Mouse (Mus musculus) midbrain, embryonic 14.5 days (tissue): ENCODE data around the gene Zfp382. TPM values are rescaled to one million over a fixed set of nuclear protein-coding genes. Genes with fewer than 3 reads are reported as not detected.
"Not testable (repeated sequence)": the region's sequence is repeated elsewhere in the genome, so short reads cannot be mapped to it uniquely, and the experiment has no call there.

ENCODE experiments used
- ATAC-seq: fragments of 200-750 bp; cut with Nextera tagmentation; 2 replicates; pipeline ENCODE4 v1.8.0; 2017; ENCODE audit warnings: moderate number of reproducible peaks, moderate library complexity; ENCODE audit not compliant: low FRiP score, low TSS enrichment
- DNase-seq: peaks from one replicate; pipeline ENCODE4 v3.0.0-alpha.2; 2015
- H3K27ac ChIP-seq: fragments of 300-500 bp; sonication (generic); replicated peaks from 2 replicates; pipeline ENCODE4 v1.5.1; 2014; ENCODE audit warnings: mild to moderate bottlenecking, low read depth, low read length, moderate library complexity
- H3K27me3 ChIP-seq: fragments of 300-500 bp; sonication (generic); 2 replicates; pipeline ENCODE4 v1.6.1; 2014; ENCODE audit warnings: low read length, control low read depth, mixed read lengths; ENCODE audit not compliant: control insufficient read depth, insufficient read depth
- H3K36me3 ChIP-seq: fragments of 300-500 bp; sonication (generic); 2 replicates; pipeline ENCODE4 v1.6.1; 2014; ENCODE audit warnings: low read length, control low read depth; ENCODE audit not compliant: control insufficient read depth, insufficient read depth
- H3K4me1 ChIP-seq: fragments of 300-500 bp; sonication (generic); 2 replicates; pipeline ENCODE4 v1.6.1; 2014; ENCODE audit warnings: mild to moderate bottlenecking, antibody characterized with exemption, low read length, control low read depth; ENCODE audit not compliant: control insufficient read depth, insufficient read depth
- H3K4me2 ChIP-seq: fragments of 300-500 bp; sonication (generic); 2 replicates; pipeline ENCODE4 v1.6.1; 2014; ENCODE audit warnings: mild to moderate bottlenecking, low read length, moderate library complexity
- H3K4me3 ChIP-seq: fragments of 300-500 bp; sonication (generic); replicated peaks from 2 replicates; pipeline ENCODE4 v1.5.1; 2014; ENCODE audit warnings: low read depth, low read length
- H3K9ac ChIP-seq: fragments of 300-500 bp; sonication (generic); replicated peaks from 2 replicates; pipeline ENCODE4 v1.6.1; 2014; ENCODE audit warnings: mild to moderate bottlenecking, low read length, moderate library complexity
- H3K9me3 ChIP-seq: fragments of 300-500 bp; sonication (generic); 2 replicates; pipeline ENCODE4 v1.6.1; 2016; ENCODE audit warnings: low read length, control low read depth, mixed read lengths; ENCODE audit not compliant: control insufficient read depth
- WGBS: fragments of 180-500 bp; shearing (Covaris S2); extraction: QIAGEN DNeasy Blood & Tissue Kit; methylation state at CpG from one replicate; pipeline ENCODE4 v1.1.7; 2014; 5-methylcytosine and 5-hydroxymethylcytosine counted together
- polyA plus RNA-seq: library from polyadenylated mRNA; unstranded; fragments of >200 nt; fragmentation: Nextera tagmentation; extraction: Ambion mirVana; gene quantifications from 2 replicates; pipeline ENCODE4 v1.2.1, GENCODE M21; 2014

Zfp382 gene
- polyA plus RNA-seq, 1 experiment from 2014 or later = 10.7 TPM

DNA sequence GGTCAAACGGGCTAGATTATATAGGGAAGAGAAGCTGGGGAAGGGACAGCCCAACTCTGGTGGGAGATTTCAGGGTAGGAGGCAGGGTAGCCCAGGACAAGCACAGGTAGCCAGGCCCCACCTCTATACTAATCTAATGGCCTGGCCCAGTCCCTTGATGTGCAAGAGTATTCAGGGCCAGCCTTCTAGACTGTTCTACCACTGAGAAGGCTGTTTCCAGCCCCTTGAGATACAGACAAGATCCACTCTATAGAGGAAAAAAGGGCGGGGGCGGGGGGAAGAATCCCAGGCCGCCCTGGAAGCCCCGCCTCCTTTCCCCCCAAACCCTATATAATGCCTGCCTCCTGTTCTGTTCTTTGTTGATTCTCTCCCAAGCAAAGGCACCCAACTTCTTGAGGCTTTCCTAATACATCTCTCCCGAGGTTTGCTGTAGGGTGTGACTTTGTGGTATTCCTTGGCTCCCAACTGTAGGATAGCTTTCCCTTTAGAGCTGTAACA, 27.8 kb upstream of the Zfp382 start:
- DNase-seq (no peak), ATAC-seq (no peak)
- no peaks in the 10 kb centered on the region; the same call in 1 of the 2 replicates for H3K36me3 ChIP-seq
- H3K4me1 ChIP-seq = peaks cover 17% of the 10 kb centered on the region
- no peak overlapping the region for H3K9ac ChIP-seq
- peak overlapping the region; percentile 99; the same call in 1 of the 2 replicates for H3K27ac ChIP-seq
- H3K9me3 ChIP-seq = no peaks in the 10 kb centered on the region
- 76% methylated on average over 6 of the region's 6 CpGs for WGBS
- peak overlapping the region; percentile 67 for H3K4me3 ChIP-seq
- no peaks in the 10 kb centered on the region for H3K27me3 ChIP-seq
- peak overlapping the region; percentile 71 for H3K4me2 ChIP-seq

DNA sequence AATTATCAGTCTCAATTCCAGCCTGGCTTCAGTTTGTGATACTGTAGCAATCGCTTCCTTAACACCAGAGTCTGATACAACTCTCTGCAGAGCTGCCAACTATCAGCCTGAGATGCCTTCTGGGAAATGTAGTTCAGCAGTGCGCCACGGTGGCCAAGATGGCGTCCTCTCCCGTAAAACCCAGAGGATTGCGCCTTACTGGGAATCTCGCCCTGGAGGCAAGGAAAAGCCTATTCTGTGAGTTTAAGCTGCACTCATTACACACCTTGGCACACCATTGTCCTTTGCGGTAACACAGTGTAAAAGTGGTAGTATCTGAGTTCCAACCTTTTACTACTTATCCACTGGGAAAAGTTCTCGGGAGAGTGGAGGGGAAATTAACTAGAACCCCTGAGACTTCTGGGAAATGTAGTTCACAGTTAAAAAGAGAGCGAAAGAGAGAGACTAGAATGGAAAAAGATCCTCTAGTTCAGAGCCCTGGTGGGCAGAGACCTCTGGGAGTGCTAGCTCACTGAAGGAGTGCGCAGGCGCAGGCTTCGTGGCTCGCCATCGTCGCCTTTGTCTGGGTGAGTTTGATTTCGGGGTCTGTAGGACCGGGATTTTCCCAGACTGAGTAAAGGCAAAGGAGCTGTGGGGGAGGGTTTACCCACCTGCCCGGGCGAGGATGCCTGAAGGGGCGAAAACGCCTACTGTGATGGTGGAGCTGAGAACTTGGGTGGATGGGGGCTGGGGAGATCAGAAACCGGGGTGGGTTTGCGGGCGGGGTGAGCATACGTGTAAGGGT, 26.9 kb upstream of the Zfp382 start, which contains the start of gene Zfp260:
TSS of gene Zfp260 (plus strand) at position 132 of the 784 bp plus-strand sequence.
- Histone ChIP-seq H3K36me3 (peaks cover 2% of the 10 kb centered on the region), H3K9me3 (no peaks in the 10 kb centered on the region), H3K27ac (peak within 1 kb of the TSS; percentile 99), H3K9ac (peak within 1 kb of the TSS; percentile 88), H3K4me1 (peaks cover 11% of the 10 kb centered on the region), H3K4me2 (peak within 1 kb of the TSS; percentile 71), H3K27me3 (no peaks in the 10 kb centered on the region), H3K4me3 (peak within 1 kb of the TSS; percentile 67)
- ATAC-seq = peak; percentile 84
- peak; percentile 98 for DNase-seq
- WGBS = under 1% methylated on average over 26 of the region's 26 CpGs

- H3K9ac ChIP-seq = peak overlapping the region; percentile 88
- H3K4me1 ChIP-seq = peaks cover 11% of the 10 kb centered on the region
- peaks cover 9% of the 10 kb centered on the region for H3K36me3 ChIP-seq
- WGBS = 5% methylated on average over 5 of the region's 5 CpGs
- H3K9me3 ChIP-seq = no peaks in the 10 kb centered on the region
- no peaks in the 10 kb centered on the region for H3K27me3 ChIP-seq
- peak; percentile 47 for DNase-seq
- peak overlapping the region; percentile 99; the same call in 1 of the 2 replicates for H3K27ac ChIP-seq
- peak overlapping the region; percentile 71 for H3K4me2 ChIP-seq
- ATAC-seq = no peak
- peak overlapping the region; percentile 67 for H3K4me3 ChIP-seq
Observed at GRCm38 (mm10) chr7:30095551-30096125, 26.1 kb upstream of the Zfp382 start.

DNA sequence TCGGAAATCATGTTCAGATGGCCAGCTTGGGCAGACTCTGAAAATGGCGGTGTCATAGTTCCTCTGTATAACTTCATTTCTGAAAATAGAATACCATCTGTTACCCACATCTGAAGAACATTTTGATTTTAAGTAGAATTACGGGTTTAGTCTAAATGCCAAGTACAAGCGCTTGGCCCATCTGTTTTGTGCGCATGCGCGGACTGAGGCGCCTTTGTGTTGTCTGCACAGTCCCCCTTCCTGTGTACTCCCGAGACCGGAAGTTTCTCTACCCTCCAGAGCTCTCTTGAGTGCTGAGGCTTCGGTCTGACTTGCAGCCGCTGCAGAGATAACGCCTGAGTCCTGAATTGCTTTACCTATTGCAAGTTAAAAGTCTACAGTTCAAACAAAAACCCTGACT, 22.4 kb upstream of the Zfp382 start:
- no peak for ATAC-seq
- H3K4me1 ChIP-seq = peaks cover 6% of the 10 kb centered on the region
- no peak overlapping the region for H3K27ac ChIP-seq
- no peak overlapping the region for H3K4me3 ChIP-seq
- H3K27me3 ChIP-seq = no peaks in the 10 kb centered on the region
- no peak for DNase-seq
- WGBS = 98% methylated on average over 13 of the region's 13 CpGs
- peaks cover 42% of the 10 kb centered on the region for H3K36me3 ChIP-seq
- H3K9ac ChIP-seq = no peak overlapping the region
- H3K4me2 ChIP-seq = no peak overlapping the region
- peaks cover 10% of the 10 kb centered on the region for H3K9me3 ChIP-seq

GRCm38 (mm10) chr7:30116076-30116475, 5.7 kb upstream of the Zfp382 start:
- no peak overlapping the region for H3K4me2 ChIP-seq

GRCm38 (mm10) chr7:30117935-30118334, 3.8 kb upstream of the Zfp382 start:
- ATAC-seq, H3K4me3 ChIP-seq, H3K4me2 ChIP-seq, DNase-seq, H3K27me3 ChIP-seq, H3K36me3 ChIP-seq, H3K9me3 ChIP-seq, H3K9ac ChIP-seq, H3K4me1 ChIP-seq, H3K27ac ChIP-seq: not testable (repeated sequence)
- 97% methylated on average over 12 of the region's 12 CpGs for WGBS

More at GRCm38 (mm10) chr7:30116076-30116475, 5.7 kb upstream of the Zfp382 start:
- H3K27me3 ChIP-seq = no peaks in the 10 kb centered on the region
- WGBS = 91% methylated on average over 5 of the region's 5 CpGs
- H3K4me3 ChIP-seq = no peak overlapping the region
- H3K36me3 ChIP-seq = no peaks in the 10 kb centered on the region
- no peak for ATAC-seq
- H3K9me3 ChIP-seq = no peaks in the 10 kb centered on the region
- H3K4me1 ChIP-seq = 0 out of 2 replicates have a peak, but pooled peaks cover 1% of the 10 kb centered on the region
- no peak for DNase-seq
- H3K27ac ChIP-seq = no peak overlapping the region
- H3K9ac ChIP-seq = no peak overlapping the region

DNA sequence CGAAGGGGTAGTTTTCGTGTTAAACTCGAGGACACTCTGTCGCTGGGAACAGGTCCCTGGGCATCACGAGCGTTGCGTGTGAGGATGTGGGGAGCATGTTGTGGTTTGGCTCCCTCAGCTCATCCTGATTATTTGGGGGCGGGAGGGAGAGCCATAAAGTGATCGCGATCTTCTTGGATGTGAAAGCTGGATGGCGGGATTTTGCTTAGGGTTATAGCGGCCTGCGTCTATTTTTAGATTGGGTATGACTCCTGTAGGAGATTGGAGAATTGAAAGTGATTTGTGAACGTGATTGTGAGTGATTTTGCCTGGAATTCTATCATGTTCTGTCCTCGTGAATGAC, 417 bp downstream of the Zfp382 start:
- Histone ChIP-seq H3K4me1 (0 out of 2 replicates have a peak, but pooled peaks cover 8% of the 10 kb centered on the region), H3K9ac (peak overlapping the region; percentile 78), H3K4me3 (peak overlapping the region; percentile 71), H3K9me3 (no peaks in the 10 kb centered on the region), H3K4me2 (peak overlapping the region; percentile 76), H3K27me3 (no peaks in the 10 kb centered on the region), H3K36me3 (peaks cover 14% of the 10 kb centered on the region), H3K27ac (peak overlapping the region; percentile 88)
- ATAC-seq (no peak), DNase-seq (peak; percentile 54)
- 6% methylated on average over 15 of the region's 15 CpGs for WGBS

- Histone ChIP-seq H3K4me1 (no peaks in the 10 kb centered on the region), H3K36me3 (peaks cover 79% of the 10 kb centered on the region), H3K4me2 (no peak overlapping the region), H3K27ac (no peak overlapping the region), H3K9ac (no peak overlapping the region), H3K27me3 (no peaks in the 10 kb centered on the region), H3K4me3 (no peak overlapping the region), H3K9me3 (0 out of 2 replicates have a peak, but pooled peaks cover 5% of the 10 kb centered on the region)
- no peak for DNase-seq
- ATAC-seq = no peak
- 97% methylated on average over 8 of the region's 8 CpGs for WGBS
Observed at GRCm38 (mm10) chr7:30129900-30130299, 8.2 kb downstream of the Zfp382 start.
